Mouse (Mus musculus): Measurements from ENCODE around the gene Rpl6. TPM values are rescaled to one million over a fixed set of nuclear protein-coding genes. Genes with fewer than 3 reads are reported as not detected.

The Rpl6 gene
- total RNA-seq, 2 experiments from 2014 or later: 382 to 446 TPM

DNA sequence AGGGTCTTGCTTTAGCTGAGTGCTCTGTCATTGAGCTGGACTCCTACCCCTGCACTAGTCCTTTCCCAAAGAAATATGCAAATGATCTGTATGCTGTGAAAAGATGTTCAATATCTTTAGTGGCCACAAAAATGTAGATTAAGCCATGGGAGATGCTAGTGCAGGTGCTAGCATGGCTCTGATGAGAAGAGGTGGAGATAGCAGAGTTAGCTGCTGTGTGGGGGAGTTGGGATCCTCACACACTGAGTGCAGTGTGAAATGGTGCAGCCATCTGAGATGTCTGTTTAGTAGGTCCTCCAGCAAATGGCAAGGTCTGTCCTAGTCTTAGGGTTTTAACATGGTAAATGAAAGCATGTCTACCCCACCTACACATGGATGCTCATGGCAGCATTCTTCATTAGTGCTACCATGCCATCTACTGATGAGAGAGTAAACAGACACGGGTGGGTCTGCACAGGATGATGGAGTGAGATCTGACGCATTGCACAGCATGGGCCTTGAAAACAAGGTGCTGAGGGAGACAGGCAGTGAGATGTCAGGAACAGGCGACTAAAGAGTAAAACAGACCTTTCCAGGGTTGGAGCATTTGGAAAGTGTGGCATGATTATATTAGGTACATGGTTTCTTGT lies 44.6 kb downstream of the Rpl6 start:
- intact Hi-C loops (cut with DNase I): no loop called here
- DNase-seq: no peak

GRCm38 (mm10) chr5:121249693-121250092 lies 45.4 kb downstream of the Rpl6 start:
- no peak for DNase-seq
- intact Hi-C loops (cut with DNase I): no loop called here

GRCm38 (mm10) chr5:121251813-121252212 lies 47.5 kb downstream of the Rpl6 start:
- intact Hi-C loops (cut with DNase I): no loop called here
- no peak for DNase-seq

DNA sequence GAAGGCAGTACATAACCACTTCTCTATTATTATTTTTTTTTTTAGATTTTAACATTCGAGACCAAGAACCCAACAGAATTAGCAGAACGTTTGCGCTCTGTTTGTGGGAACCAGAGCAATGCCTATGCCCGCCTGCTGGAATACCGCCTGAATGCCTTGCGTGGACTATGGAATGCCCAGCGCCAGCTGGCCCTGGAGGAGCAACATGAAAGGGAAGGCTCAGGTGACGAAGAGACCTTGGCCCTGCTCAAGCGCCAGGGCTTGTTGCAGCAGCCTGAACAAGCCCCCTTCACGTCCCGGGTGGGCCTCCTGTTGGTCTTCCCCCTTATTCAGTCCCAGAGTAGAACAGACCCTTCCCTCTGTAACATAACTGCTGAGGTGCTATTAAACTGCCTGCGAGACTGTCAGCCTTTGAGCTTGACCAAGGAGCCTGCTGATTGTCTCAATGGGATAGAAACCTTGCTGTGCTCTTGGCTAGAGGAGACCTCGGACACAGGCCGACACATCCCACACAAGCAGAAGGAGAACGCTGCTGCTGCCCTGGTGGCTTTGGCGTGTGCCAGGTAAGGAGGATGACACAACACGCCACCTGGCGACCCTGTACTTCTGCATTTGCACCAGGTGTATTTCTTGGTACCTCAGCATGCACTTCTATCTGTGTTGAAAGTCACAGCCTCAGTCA lies 49.7 kb downstream of the Rpl6 start:
- DNase-seq: no peak
- intact Hi-C loops (cut with DNase I): no loop called here

DNA sequence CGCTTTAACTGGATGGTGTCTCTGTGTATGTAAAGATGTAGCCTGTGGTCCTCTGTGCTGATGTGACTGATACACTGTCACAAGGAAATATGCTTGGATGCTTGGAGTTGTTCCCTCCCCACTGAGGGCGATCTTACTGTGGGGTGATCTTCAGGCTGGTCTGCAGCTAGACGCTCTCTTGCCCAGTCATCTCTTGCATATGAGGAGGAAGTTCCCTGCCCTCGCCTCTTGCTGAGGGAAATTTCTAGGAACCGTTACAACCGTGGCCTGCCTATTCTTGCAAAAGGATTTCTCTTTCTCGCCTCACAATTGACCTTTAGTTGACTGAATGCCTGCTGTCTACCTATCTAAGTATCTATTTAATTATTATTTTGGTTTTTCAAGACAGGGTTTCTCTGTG lies 50.7 kb downstream of the Rpl6 start:
- no peak for DNase-seq
- intact Hi-C loops (cut with DNase I): no loop called here

Other genes with a start within 250 kb of the Rpl6 start
- not detected for gene Rph3a, start 194.4 kb upstream of the Rpl6 start, total RNA-seq (2021)
- gene Ptpn11, start 13.1 kb upstream of the Rpl6 start, total RNA-seq (2021): 10 to 100 TPM; 59.1 to 77.7 TPM
- 10 to 100 TPM; 10.9 to 12.1 TPM for gene Hectd4, start 15.7 kb downstream of the Rpl6 start, total RNA-seq (2021)
- gene Trafd1, start 181.2 kb downstream of the Rpl6 start, total RNA-seq (2021): 10 to 100 TPM; 32.1 to 34.3 TPM
- 10 to 100 TPM; 24.3 to 26.1 TPM for gene Naa25, start 193.5 kb downstream of the Rpl6 start, total RNA-seq (2021)
- 1 to 10 TPM; 5.0 to 6.3 TPM for gene Tmem116, start 247.4 kb downstream of the Rpl6 start, total RNA-seq (2021)
- 10 to 100 TPM; 32.4 to 36.7 TPM for gene Erp29, start 248.0 kb downstream of the Rpl6 start, total RNA-seq (2021)

Data from gastrocnemius, postnatal 36 days (tissue).